8 mouse cellular contexts compared by ENCODE assay signal in the genomic region with DNA sequence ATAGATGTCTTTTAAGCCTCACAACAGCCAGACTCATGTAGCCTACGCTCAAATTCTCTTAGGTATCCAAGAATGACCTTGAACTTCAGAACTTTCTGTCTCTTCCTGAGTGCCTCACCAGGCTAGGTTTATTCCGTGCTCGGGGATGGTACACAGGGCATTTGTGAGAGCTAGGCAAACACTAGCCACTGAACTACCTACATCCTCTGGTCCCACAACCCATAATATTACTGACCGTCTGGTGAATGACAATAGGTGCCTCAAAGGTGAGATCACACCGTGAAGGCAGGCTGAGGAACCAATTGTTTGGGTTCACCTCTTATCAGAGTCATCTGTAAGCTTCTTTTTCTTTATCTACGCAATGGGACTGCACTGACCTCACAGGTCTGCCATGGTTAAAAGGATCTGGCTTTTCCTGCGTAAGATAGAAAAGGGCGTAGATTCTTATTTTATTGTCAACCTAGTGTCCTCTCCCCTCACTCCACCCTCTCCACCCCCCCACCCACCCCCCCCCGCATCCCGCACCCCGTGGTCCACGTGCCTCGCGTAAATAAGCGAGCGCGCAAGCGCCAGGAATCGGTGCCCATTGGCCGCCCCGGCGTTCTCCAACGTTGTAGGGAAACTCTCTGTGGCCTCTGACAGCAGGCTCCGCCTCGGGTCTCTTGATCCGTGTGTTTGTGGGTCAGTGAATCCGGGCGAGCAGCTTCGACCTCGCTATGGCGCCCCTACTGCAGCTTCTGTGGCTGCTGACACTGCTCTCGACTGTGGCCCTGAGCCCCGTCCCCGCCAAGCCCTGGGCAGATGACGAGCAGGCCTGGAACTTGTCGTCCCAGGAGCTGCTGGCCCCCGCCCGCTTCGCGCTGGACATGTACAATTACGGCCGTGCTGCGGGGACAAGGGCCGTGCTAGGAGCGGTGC. TPM values are rescaled to one million over a fixed set of nuclear protein-coding genes. Genes with fewer than 3 reads are reported as not detected.
DNase-seq lines count a peak whose midpoint lies in the region; ATAC-seq and TF ChIP-seq lines count a peak whose summit lies in the region.

Ctsf (plus strand) TSS at position 579 of the 918 bp plus-strand sequence.

- H3K27ac ChIP-seq in forebrain, embryonic 11.5 days (ENCODE audit: low read depth, low read length): no peak within 1 kb of the TSS
- H3K27ac ChIP-seq in heart, embryonic 13.5 days (replicated peaks): no peak within 1 kb of the TSS
- no peak within 1 kb of the TSS for H3K27ac ChIP-seq in kidney, postnatal 0 days
- H3K27ac ChIP-seq in limb, embryonic 15.5 days: peak within 1 kb of the TSS; percentile 9; the same call in 1 of the 2 replicates
- no peak within 1 kb of the TSS for H3K27ac ChIP-seq in midbrain, postnatal 0 days (ENCODE audit: low read depth, low read length)

- no peak for DNase-seq in thymus, postnatal 0 days (ENCODE audit: low spot score)
- DNase-seq in thymus, postnatal 4 days: no peak
- DNase-seq in forebrain, embryonic 11.5 days (ENCODE audit: low spot score): peak; percentile 87
- peak; percentile 92 for DNase-seq in kidney, postnatal 0 days (ENCODE audit: low spot score)
- DNase-seq in midbrain, postnatal 0 days (ENCODE audit: low spot score): peak; percentile 92
- DNase-seq in spleen, postnatal 36 days (ENCODE audit: low spot score in 2 of 2): peak; percentile 43 to 71

- WGBS in forebrain, embryonic 11.5 days: 4% methylated on average over 45 of the region's 45 CpGs
- WGBS in heart, embryonic 13.5 days: 4% methylated on average over 45 of the region's 45 CpGs
- WGBS in kidney, postnatal 0 days: 3% methylated on average over 45 of the region's 45 CpGs
- 3% methylated on average over 44 of the region's 45 CpGs for WGBS in limb, embryonic 15.5 days
- 3% methylated on average over 44 of the region's 45 CpGs for WGBS in midbrain, postnatal 0 days

- H3K9ac ChIP-seq in forebrain, embryonic 11.5 days (ENCODE audit: low read length): peak within 1 kb of the TSS; percentile 64
- peak within 1 kb of the TSS; percentile 85 for H3K9ac ChIP-seq in heart, embryonic 13.5 days
- H3K9ac ChIP-seq in kidney, postnatal 0 days (ENCODE audit: low read depth, low read length): peak within 1 kb of the TSS; percentile 63
- H3K9ac ChIP-seq in limb, embryonic 15.5 days: peak within 1 kb of the TSS; percentile 59
- H3K9ac ChIP-seq in midbrain, postnatal 0 days (replicated peaks; ENCODE audit: low read length, poor library complexity, severe bottlenecking): peak within 1 kb of the TSS; percentile 68

- no peaks in the 10 kb centered on the region; the same call in 1 of the 2 replicates for H3K27me3 ChIP-seq in forebrain, embryonic 11.5 days (ENCODE audit: control insufficient read depth, insufficient read depth, low read length)
- H3K27me3 ChIP-seq in heart, embryonic 13.5 days (replicated peaks): peaks cover 31% of the 10 kb centered on the region
- H3K27me3 ChIP-seq in kidney, postnatal 0 days (ENCODE audit: insufficient read depth, low read length): no peaks in the 10 kb centered on the region
- H3K27me3 ChIP-seq in limb, embryonic 15.5 days: no peaks in the 10 kb centered on the region
- H3K27me3 ChIP-seq in midbrain, postnatal 0 days (ENCODE audit: insufficient read depth, low read length): no peaks in the 10 kb centered on the region

- peak; percentile 8; the same call in 1 of the 2 replicates for TF ChIP-seq CTCF in kidney, postnatal 0 days (IDR thresholded peaks at IDR 0.05; ENCODE audit: low read depth)
- peak; percentile 30; the same call in 1 of the 2 replicates for TF ChIP-seq CTCF in midbrain, postnatal 0 days (IDR thresholded peaks at IDR 0.05)

- H3K9me3 ChIP-seq in forebrain, embryonic 11.5 days (ENCODE audit: control insufficient read depth, low read length): no peaks in the 10 kb centered on the region
- H3K9me3 ChIP-seq in heart, embryonic 13.5 days: no peaks in the 10 kb centered on the region
- no peaks in the 10 kb centered on the region for H3K9me3 ChIP-seq in kidney, postnatal 0 days (replicated peaks; ENCODE audit: low read length)
- no peaks in the 10 kb centered on the region for H3K9me3 ChIP-seq in limb, embryonic 15.5 days
- no peaks in the 10 kb centered on the region for H3K9me3 ChIP-seq in midbrain, postnatal 0 days (ENCODE audit: low read length)

- H3K4me3 ChIP-seq in forebrain, embryonic 11.5 days (ENCODE audit: low read depth, low read length): peak within 1 kb of the TSS; percentile 56
- H3K4me3 ChIP-seq in heart, embryonic 13.5 days: peak within 1 kb of the TSS; percentile 67
- peak within 1 kb of the TSS; percentile 58 for H3K4me3 ChIP-seq in kidney, postnatal 0 days (replicated peaks; ENCODE audit: low read depth, low read length)
- peak within 1 kb of the TSS; percentile 60 for H3K4me3 ChIP-seq in limb, embryonic 15.5 days
- peak within 1 kb of the TSS; percentile 58 for H3K4me3 ChIP-seq in midbrain, postnatal 0 days (ENCODE audit: low read depth, low read length)

- ATAC-seq in forebrain, embryonic 11.5 days (replicated peaks; ENCODE audit: low FRiP score): peak; percentile 76
- peak; percentile 40; the same call in 1 of the 2 replicates for ATAC-seq in heart, embryonic 13.5 days (ENCODE audit: extremely low read depth, insufficient number of reproducible peaks, low FRiP score, low TSS enrichment)
- peak; percentile 85 for ATAC-seq in kidney, postnatal 0 days (replicated peaks; ENCODE audit: low FRiP score, low read depth)
- ATAC-seq in limb, embryonic 15.5 days (ENCODE audit: insufficient number of reproducible peaks, low FRiP score, low TSS enrichment, low read depth): peak; percentile 68
- peak; percentile 86 for ATAC-seq in midbrain, postnatal 0 days (ENCODE audit: low FRiP score)

- H3K4me1 ChIP-seq in forebrain, embryonic 11.5 days (replicated peaks; ENCODE audit: control insufficient read depth, insufficient read depth, low read length): no peaks in the 10 kb centered on the region
- peaks cover 17% of the 10 kb centered on the region for H3K4me1 ChIP-seq in heart, embryonic 13.5 days
- H3K4me1 ChIP-seq in kidney, postnatal 0 days (replicated peaks; ENCODE audit: insufficient read depth, low read length): no peaks in the 10 kb centered on the region
- peaks cover 14% of the 10 kb centered on the region for H3K4me1 ChIP-seq in limb, embryonic 15.5 days
- H3K4me1 ChIP-seq in midbrain, postnatal 0 days (ENCODE audit: insufficient read depth, low read length): 0 out of 2 replicates have a peak, but pooled peaks cover 8% of the 10 kb centered on the region

- H3K4me2 ChIP-seq in forebrain, embryonic 11.5 days (ENCODE audit: low read depth, low read length, severe bottlenecking): peak within 1 kb of the TSS; percentile 93
- H3K4me2 ChIP-seq in heart, embryonic 13.5 days: peak within 1 kb of the TSS; percentile 93
- peak within 1 kb of the TSS; percentile 97 for H3K4me2 ChIP-seq in kidney, postnatal 0 days (ENCODE audit: low read length)
- peak within 1 kb of the TSS; percentile 96 for H3K4me2 ChIP-seq in limb, embryonic 15.5 days
- peak within 1 kb of the TSS; percentile 80 for H3K4me2 ChIP-seq in midbrain, postnatal 0 days (ENCODE audit: low read depth, low read length, poor library complexity, severe bottlenecking)

- no peaks in the 10 kb centered on the region for H3K36me3 ChIP-seq in forebrain, embryonic 11.5 days (ENCODE audit: control insufficient read depth, insufficient read depth, low read length)
- 0 out of 2 replicates have a peak, but pooled peaks cover 4% of the 10 kb centered on the region for H3K36me3 ChIP-seq in heart, embryonic 13.5 days
- H3K36me3 ChIP-seq in kidney, postnatal 0 days (ENCODE audit: insufficient read depth, low read length): no peaks in the 10 kb centered on the region
- H3K36me3 ChIP-seq in limb, embryonic 15.5 days: 0 out of 2 replicates have a peak, but pooled peaks cover under 1% of the 10 kb centered on the region
- peaks cover 22% of the 10 kb centered on the region for H3K36me3 ChIP-seq in midbrain, postnatal 0 days (ENCODE audit: insufficient read depth, low read length)

RNA-seq across cellular contexts. Expression of gene Ctsf, which starts in this region (rescaled TPM):
- polyA plus RNA-seq in thymus, postnatal 0 days (2015; fragmentation: Nextera tagmentation; extraction: Ambion mirVana): 11.3 and 12.4 TPM in 2 replicates
- polyA plus RNA-seq in forebrain, embryonic 11.5 days (2014; fragmentation: Nextera tagmentation; extraction: Ambion mirVana): 20.2 and 27.6 TPM in 2 replicates
- polyA plus RNA-seq in heart, embryonic 13.5 days (2015; fragmentation: Nextera tagmentation; extraction: Ambion mirVana): 40.5 and 42.2 TPM in 2 replicates
- polyA plus RNA-seq in kidney, postnatal 0 days (2015; fragmentation: Nextera tagmentation; extraction: Ambion mirVana): 79.8 and 80.6 TPM in 2 replicates
- 48.6 and 49.4 TPM in 2 replicates for polyA plus RNA-seq in limb, embryonic 15.5 days (2015; fragmentation: Nextera tagmentation; extraction: Ambion mirVana)
- 117 and 125 TPM in 2 replicates for total RNA-seq in midbrain, postnatal 0 days (2014; rRNA removed)
- 82.5 and 91.1 TPM in 2 replicates for polyA plus RNA-seq in midbrain, postnatal 0 days (2015; fragmentation: Nextera tagmentation; extraction: Ambion mirVana)

Comparison
In these comparisons a context has a peak if more than half of its experiments do, and no peak if none do; other contexts are left out.
1. DNase-seq: peak in forebrain, embryonic 11.5 days (single experiment), kidney, postnatal 0 days (single experiment), midbrain, postnatal 0 days (single experiment) and spleen, postnatal 36 days (2 of 2); none in thymus, postnatal 0 days (single experiment) and thymus, postnatal 4 days (single experiment).
2. Peak in every context shown above with its lines, with median percentiles within 50 percentile points of each other: ATAC-seq, H3K4me2 ChIP-seq, H3K4me3 ChIP-seq and H3K9ac ChIP-seq.